In genomic region chr3:69655001-69655400, GRCm38 (mm10) we compare ENCODE assay signal across 8 mouse cellular contexts. TPM values are rescaled to one million over a fixed set of nuclear protein-coding genes. Genes with fewer than 3 reads are reported as not detected.
A peak's percentile ranks its signal among the peaks of the same experiment; 100 is the strongest.
DNase-seq lines count a peak whose midpoint lies in the region; ATAC-seq lines count a peak whose summit lies in the region.
"Had no signal": no experiment of that assay in that cellular context is flagged by ENCODE, and none has a peak within 500 bp of the region (broad histone marks: within the 10 kb centered on the region; RNA-seq: fewer than 3 reads in every experiment).

No protein-coding gene starts in this region.

- DNase-seq in adrenal gland, adult 8-10 months, result peak; percentile 32
- peak; percentile 67 for DNase-seq in induced T-regulatory cell, adult 2 months (ENCODE audit: low read depth)
- DNase-seq in cerebellum, postnatal 4 days (ENCODE audit: low spot score in 2 of 2), result no peak
- DNase-seq in left cerebral cortex, postnatal 36 days (ENCODE audit: low spot score in 2 of 2), result no peak
- DNase-seq: liver, embryonic 13.5 days had no signal

- H3K27ac ChIP-seq in macrophage, result peak overlapping the region; percentile 19
- H3K27ac ChIP-seq: liver, embryonic 13.5 days had no signal

- no peaks in the 10 kb centered on the region for H3K79me2 ChIP-seq in macrophage (ENCODE audit: inconsistent target)

- WGBS in macrophage (ENCODE audit: missing documents), result 0% methylated on average over 1 of the region's 2 CpGs

- H3K36me3 ChIP-seq in macrophage (ENCODE audit: inconsistent target), result no peaks in the 10 kb centered on the region
- H3K36me3 ChIP-seq: liver, embryonic 13.5 days had no signal

- no peak overlapping the region for H3K4me3 ChIP-seq in macrophage (ENCODE audit: inconsistent target)
- H3K4me3 ChIP-seq: liver, embryonic 13.5 days had no signal

- intact Hi-C loops in left cerebral cortex, postnatal 36 days (cut with DNase I), result no loop called here

- peak; percentile 72 for ATAC-seq in CD4-positive, CD25-positive, alpha-beta regulatory T cell, adult 4 months
- ATAC-seq in frontal cortex, adult (ENCODE audit: low TSS enrichment), result no peak

RNA-seq across cellular contexts. Expression of gene B3galnt1, which starts 56.2 kb away (rescaled TPM):
- under 1 TPM in 1 of 2 experiments, not detected in 1; 0.16 TPM for polyA plus RNA-seq in CD4-positive, CD25-positive, alpha-beta regulatory T cell, adult 4 months (2017; shearing (Covaris generic))
- 10 to 100 TPM; 14.2 to 20.9 (median 14.5) TPM for total RNA-seq in adrenal gland, adult 8-10 months (2022)
- 10 to 100 TPM in 8 of 26 experiments, 1 to 10 TPM in 18; 2.0 to 16.9 (median 6.2) TPM for total RNA-seq in macrophage (2018; cell fraction: chromatin; rRNA removed)
- 10 to 100 TPM; 24.2 to 56.5 (median 42.0) TPM for total RNA-seq in macrophage (2018; cell fraction: cytosol; rRNA removed)
- total RNA-seq in macrophage (2018; cell fraction: nucleus; rRNA removed), result 10 to 100 TPM in 25 of 26 experiments, 1 to 10 TPM in 1; 7.3 to 52.3 (median 23.1) TPM
- polyA plus RNA-seq in macrophage (2018), result 37.6 to 72.1 TPM (median 50.0 TPM) in 3 replicates
- total RNA-seq in left cerebral cortex, postnatal 36 days (2021), result 10 to 100 TPM; 52.2 to 54.9 TPM

Comparison
In these comparisons a context has a peak if more than half of its experiments do, and no peak if none do; other contexts are left out.
1. DNase-seq: peak in adrenal gland, adult 8-10 months (single experiment) and induced T-regulatory cell, adult 2 months (single experiment); none in cerebellum, postnatal 4 days (0 of 2) and left cerebral cortex, postnatal 36 days (0 of 2).